Mouse (Mus musculus): ENCODE data around the gene Sall4. TPM values are rescaled to one million over a fixed set of nuclear protein-coding genes. Genes with fewer than 3 reads are reported as not detected.

Sall4 gene
- polyA plus RNA-seq, 1 experiment from 2014 or later: 34.6 TPM

- peaks cover 19% of the 10 kb centered on the region for H3K4me1 ChIP-seq
- H3K4me3 ChIP-seq: no peak overlapping the region
- H3K27ac ChIP-seq (replicated peaks): no peak overlapping the region
- DNase-seq (ENCODE audit: low spot score): no peak
- no peaks in the 10 kb centered on the region for H3K9me3 ChIP-seq
- 83% methylated on average over 20 of the region's 20 CpGs for WGBS
- H3K36me3 ChIP-seq (replicated peaks): no peaks in the 10 kb centered on the region; the same call in 1 of the 2 replicates
- H3K27me3 ChIP-seq (replicated peaks; ENCODE audit: low read depth, poor library complexity, severe bottlenecking): no peaks in the 10 kb centered on the region
Measured at GRCm38 (mm10) chr2:168712199-168713176, 55.3 kb downstream of the Sall4 start.

- Histone ChIP-seq H3K4me1 (peaks cover 12% of the 10 kb centered on the region), H3K9me3 (no peaks in the 10 kb centered on the region), H3K4me3 (no peak overlapping the region), H3K36me3 (replicated peaks) (peaks cover 4% of the 10 kb centered on the region), H3K27me3 (replicated peaks; ENCODE audit: low read depth, poor library complexity, severe bottlenecking) (no peaks in the 10 kb centered on the region), H3K27ac (replicated peaks) (no peak overlapping the region)
- 81% methylated on average over 3 of the region's 3 CpGs for WGBS
- DNase-seq (ENCODE audit: low spot score): no peak
Measured at GRCm38 (mm10) chr2:168710979-168711378, 56.8 kb downstream of the Sall4 start.

- H3K27ac ChIP-seq (replicated peaks): no peak overlapping the region
- no peak overlapping the region for H3K4me3 ChIP-seq
- H3K36me3 ChIP-seq (replicated peaks): peaks cover 12% of the 10 kb centered on the region
- H3K27me3 ChIP-seq (replicated peaks; ENCODE audit: low read depth, poor library complexity, severe bottlenecking): no peaks in the 10 kb centered on the region
- H3K4me1 ChIP-seq: peaks cover 10% of the 10 kb centered on the region
- 46% methylated on average over 9 of the region's 9 CpGs for WGBS
- no peak for DNase-seq (ENCODE audit: low spot score)
- no peaks in the 10 kb centered on the region for H3K9me3 ChIP-seq
Measured at GRCm38 (mm10) chr2:168707766-168708165, 60.0 kb downstream of the Sall4 start.

GRCm38 (mm10) chr2:168702266-168702665 is 65.5 kb downstream of the Sall4 start:
- H3K4me3 ChIP-seq: no peak overlapping the region
- DNase-seq (ENCODE audit: low spot score): no peak
- whole genome bisulfite sequencing: 65% methylated on average over 13 of the region's 13 CpGs
- H3K9me3 ChIP-seq: 0 out of 2 replicates have a peak, but pooled peaks cover 3% of the 10 kb centered on the region
- H3K36me3 ChIP-seq (replicated peaks): peaks cover 20% of the 10 kb centered on the region
- no peaks in the 10 kb centered on the region for H3K27me3 ChIP-seq (replicated peaks; ENCODE audit: low read depth, poor library complexity, severe bottlenecking)
- peaks cover 4% of the 10 kb centered on the region; the same call in 1 of the 2 replicates for H3K4me1 ChIP-seq
- no peak overlapping the region; the same call in 1 of the 2 replicates for H3K27ac ChIP-seq (replicated peaks)

Other genes with a start within 250 kb of the Sall4 start
- 0.45 and 0.66 TPM in 2 replicates for gene Nfatc2, start 166.3 kb downstream of the Sall4 start, polyA plus RNA-seq (2016; fragmentation: Nextera tagmentation; extraction: Ambion mirVana)
- 9.3 and 9.4 TPM in 2 replicates for gene Atp9a, start 25.5 kb downstream of the Sall4 start, polyA plus RNA-seq (2016; fragmentation: Nextera tagmentation; extraction: Ambion mirVana)
- 44.6 and 47.4 TPM in 2 replicates for gene Zfp64, start 187.6 kb upstream of the Sall4 start, polyA plus RNA-seq (2016; fragmentation: Nextera tagmentation; extraction: Ambion mirVana)

Measured in embryonic facial prominence, embryonic 10.5 days (tissue).